Mouse (Mus musculus): ENCODE measurements around the gene Lpin3. TPM values are rescaled to one million over a fixed set of nuclear protein-coding genes. Genes with fewer than 3 reads are reported as not detected.

Gene Lpin3
- polyA plus RNA-seq, 3 experiments from 2014 or later: 0.19 to 0.33 (median 0.24) TPM

DNA sequence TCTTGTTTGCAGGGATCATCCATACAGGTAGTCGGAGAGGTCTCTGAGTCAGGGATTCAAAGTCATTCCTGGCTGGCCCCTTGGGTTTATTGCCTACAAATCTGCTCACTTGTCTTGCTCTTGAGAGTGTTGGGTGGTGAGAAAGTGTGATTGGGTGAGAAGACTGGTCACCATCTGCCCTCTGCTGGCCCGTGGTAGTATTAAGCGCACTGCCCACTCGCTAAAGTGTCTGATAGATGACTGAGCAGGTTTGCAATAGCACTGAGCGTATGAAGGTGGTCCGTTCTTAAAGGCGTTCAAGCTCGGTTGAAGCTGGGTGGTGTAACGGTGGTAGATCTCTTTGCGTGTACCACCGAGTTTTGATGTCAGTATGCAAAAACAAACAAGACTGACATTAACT, 6.8 kb downstream of the Lpin3 start:
- peak; percentile 93 for ATAC-seq

DNA sequence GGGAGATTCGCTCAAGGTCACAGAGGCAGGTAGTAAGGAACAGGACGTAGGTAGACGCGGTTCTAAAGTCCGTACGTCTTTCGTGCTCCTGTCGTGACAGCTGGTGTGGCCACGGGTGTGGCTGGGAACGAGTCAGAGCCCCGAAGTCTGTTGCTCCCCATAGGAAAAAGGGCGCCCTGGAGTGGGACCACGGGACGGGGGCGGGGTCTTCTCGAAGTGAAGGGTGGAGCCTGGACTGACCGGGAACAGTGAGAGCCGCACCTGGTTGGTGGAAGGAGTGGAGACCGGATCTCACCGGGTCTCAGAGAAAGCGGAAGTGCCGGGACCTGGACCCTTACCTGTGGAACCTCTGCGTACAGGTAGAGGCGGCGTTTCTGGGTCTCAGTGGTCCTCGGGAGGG, 7.4 kb downstream of the Lpin3 start:
- ATAC-seq: peak; percentile 45

DNA sequence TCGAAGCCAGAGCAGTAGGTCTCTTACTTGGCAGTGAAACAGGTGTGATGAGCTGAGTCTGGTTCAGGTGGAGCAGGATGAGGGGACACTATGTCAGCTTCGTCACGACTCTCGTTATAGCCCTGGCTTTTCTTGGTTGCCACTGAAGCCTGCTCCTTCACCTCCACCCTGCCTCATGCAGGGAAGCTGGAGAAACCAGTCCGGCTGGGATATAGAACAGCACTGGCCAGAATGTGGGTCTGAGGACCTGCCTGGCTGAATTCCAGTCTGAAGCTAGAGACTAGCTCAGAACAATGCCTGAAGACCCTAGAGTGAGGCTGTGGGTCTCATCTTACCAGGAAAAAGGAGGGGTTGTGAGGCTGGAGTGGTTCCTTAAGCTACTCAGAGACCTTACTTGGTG, 10.6 kb downstream of the Lpin3 start:
- no peak for ATAC-seq

DNA sequence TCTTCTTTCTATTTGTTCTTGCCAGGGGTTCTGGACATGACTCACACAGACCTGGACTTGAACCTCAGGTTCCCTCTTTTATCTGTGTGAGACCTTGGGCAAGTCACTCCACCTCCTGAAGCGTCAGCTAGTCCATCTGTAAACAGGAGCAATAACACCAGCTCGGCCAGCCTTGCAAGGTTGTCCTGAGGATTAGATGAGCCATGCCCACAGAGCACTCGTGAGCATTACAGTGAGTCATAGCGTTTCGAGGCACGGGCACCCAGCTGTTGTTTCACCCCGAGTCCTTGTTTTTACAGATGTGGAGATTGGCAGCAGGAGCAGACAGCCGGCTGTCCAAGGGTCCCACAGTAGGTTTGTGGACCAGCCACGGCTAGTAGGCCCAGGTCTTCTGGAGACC, 11.2 kb downstream of the Lpin3 start:
- ATAC-seq: no peak

DNA sequence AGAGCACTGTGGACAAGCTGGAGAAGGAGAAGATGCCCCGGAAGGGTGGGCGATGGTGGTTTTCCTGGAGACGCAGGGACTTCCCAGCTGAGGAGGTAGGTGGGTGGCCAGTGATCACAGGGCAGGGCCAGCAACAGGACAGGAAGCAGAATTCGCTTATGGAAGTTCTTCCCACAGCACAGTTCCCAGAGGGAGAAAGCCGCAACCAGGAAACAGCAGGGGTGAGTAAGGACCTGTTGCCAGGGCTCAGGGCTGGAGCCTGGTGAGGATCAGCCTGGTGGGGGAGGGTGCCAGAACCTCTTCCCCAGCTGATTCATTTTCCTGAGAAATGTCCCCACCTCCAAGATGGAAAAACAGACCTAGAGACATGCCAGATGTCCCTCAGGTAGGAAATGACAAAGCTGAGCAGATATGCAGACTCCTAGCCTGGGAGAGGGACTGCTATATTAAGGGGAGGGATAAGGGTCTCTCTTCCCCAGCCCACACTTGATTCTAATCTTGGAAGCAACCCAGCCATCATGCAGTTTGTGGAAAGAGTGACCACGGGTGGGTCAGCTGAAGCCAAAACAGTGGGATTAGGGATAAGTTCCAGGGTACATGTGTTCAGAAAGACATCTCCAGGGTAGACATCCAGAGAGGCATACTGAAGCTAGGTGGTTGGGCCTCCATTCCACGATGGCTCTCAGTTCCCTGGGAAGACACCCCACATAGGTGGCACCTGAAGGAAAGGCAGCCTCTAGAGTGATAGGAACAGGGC, 21.4 kb downstream of the Lpin3 start:
- ATAC-seq: no peak

DNA sequence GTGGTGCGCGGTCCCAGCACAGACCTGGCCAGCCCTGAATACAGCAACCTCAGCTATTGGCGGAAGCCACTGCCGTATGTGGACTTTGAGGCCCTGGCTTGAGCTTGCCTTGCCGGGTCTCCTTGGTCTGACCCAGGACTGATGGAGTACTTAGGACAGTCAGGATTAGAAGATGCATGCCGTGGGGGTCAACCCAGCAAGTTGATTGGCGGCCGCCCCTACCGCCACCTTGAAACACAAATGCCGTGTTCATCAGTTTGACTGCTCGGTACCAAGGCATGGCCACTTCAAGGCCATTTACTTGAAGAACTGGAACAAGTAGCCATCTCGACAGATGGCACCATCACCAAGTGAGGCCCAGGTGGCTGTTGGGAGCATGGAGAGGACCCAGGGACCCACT, 24.8 kb downstream of the Lpin3 start:
- ATAC-seq: no peak

DNA sequence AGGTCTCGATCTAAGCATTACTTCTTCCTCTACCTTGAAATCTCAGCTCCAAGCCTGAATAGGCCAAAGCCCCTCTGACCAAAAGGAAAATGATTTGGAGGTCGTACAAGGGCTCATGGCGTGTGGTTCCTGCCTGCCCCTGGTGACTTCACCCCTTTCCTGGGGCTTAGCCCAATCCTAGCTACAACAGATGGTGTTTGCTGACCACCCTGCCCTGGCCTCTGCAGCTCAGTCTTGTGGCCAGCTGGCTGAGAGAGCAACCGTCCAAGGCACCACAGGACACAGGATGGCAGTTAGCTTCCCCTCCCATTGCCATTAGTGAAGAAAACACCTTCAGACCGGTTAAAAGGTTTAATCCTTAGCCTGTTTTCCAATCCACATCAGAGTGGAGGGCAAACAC, 25.6 kb downstream of the Lpin3 start:
- ATAC-seq: no peak

DNA sequence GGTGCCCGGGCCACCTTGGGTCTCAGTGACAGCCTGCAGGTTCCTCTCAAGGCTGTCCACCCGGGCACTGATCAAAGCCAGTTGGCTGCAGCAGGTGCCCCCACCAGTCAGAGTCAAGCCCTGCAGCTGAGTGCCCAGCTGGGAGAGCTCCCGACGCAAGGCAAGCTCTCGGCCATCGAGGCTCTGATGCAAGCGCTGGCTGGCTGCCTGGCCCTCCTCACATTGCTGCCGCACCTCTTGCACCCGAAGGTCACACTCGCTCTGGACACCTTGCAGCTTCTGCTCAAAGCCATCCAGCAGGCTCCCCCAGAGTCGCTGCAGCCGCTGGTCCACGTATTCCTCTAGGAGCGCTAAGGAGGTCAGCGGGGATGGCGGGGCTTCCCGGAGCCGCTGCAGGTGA, 28.1 kb downstream of the Lpin3 start:
- no peak for ATAC-seq

DNA sequence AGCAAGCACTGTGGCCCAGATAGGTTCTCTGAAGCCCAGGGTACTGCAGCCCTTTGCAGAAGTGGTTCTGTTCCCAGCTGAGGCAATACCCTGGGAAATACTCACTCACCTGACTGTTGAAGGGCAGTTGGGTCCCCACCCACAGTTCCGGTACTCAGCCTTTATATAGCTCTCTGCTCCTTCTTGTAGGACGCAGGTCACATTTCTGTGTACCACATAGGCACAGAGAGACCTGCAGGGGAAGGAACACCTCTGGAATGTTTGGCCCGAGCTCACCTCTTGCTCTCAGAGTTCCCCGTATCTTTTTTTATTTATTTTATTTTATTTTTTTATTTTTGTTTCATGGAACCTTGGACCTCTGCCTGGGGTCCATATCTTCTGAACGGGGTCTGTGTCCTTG, 30.2 kb downstream of the Lpin3 start:
- ATAC-seq: no peak

DNA sequence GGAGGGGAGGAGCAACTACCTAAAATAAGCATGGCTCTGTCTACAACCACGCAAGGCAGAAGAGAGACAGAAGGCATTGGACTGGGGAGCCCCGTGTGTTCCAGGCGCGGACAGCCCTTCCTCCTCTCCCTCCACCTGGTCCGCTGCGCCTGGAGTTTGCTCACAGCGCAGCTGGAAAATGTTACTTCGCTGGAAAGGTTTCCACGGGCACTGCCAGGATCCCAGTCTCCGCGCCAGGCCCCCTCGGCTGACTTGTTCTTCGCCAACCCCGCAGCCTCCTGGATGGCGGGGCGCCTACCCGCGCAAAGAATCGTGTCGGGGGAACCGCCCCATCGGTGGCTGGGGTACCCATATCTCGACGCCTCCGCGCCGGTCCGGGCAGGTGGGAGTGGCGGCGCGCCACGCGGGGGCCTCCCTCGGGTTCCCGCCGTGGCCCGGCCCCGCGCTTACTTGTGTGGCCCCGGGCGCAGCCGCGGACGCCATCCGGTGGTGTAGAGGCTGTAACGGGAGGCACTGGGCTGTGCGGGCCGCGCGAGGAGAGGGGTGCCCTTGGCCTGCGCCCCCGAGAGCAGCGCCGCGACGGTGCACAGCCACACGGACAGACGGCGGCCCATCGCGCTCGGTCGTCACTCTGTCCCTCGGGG, 31.2 kb downstream of the Lpin3 start:
- ATAC-seq: no peak

DNA sequence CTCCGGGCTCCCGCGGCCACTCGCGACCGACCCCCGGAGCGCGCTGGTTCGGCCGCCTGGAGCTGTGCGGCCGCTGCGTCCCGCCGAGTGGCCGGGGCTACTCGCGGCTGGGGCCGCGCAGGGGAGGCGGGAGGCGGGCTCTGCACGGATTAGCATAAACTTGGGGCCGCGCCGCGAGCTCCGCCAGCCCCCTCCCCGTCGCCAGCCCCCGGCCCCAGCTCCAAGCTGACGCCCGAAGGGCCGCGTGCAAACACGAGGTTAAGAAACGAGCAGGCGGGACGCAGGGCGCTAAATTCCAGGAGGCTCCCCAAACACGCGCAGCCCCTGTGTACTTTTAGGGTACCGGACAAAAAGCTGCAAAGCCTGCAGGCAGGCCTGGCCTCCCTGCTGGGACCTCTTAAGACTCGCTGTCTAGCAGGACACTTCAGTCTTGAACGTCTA, 31.8 kb downstream of the Lpin3 start, which contains the start of gene Emilin3:
Emilin3 (minus strand) TSS at position 98 of the 441 bp plus-strand sequence.
- ATAC-seq: no peak

DNA sequence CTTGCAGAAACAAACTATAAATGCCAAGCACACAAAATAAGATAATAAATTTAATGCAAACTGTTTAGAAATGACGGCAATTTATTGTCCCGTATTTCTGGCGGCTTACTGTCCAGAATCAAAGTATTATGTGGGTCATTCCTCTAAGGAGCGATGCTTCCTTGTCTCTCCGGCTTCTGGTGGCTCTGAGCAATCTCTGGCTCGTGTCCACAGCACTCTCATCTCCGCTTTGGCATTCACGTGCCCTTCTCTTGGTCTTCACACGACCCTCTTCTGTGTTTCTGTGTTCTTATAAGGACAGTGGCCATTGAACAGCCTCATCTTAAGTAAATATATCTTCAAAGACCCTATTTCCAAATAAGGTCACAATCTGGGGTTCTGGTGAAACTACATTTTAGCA, 34.2 kb downstream of the Lpin3 start:
- no peak for ATAC-seq

DNA sequence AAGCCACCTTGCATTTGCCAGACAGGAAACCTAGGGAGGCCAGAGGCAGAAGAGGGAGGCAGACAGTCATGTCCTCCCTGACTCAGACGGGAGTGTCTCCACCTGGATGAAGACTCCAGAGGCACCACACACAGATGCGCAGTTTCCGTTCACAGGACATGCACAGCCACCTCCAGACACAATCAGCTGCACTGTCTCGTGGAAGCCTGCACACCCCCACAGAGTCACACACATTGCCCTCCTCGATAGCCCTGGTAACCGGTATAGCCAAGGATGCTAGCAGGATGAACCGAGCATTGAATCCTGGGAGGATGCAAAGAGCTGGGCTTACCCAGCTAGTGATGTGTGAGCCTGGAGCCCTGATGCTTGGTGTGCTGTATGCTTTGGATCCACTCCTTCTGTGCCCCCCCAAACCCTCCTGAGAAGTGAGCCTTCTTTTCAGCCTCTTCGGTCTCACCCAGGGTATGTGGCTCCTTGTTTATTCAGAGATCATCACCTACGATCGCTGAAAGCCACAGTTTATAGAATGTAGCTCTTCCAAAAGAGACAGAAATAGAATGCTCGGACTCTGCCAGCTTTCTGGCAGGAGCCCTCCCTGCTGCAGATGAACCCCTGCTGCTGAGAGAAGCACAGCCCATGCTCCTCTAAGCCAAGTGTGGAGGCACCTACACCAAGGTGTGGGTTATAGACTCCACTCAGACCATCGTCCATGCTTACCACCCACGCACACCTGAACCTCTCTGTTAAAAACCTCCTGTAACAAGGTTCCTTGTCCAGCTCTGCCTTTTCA, 35.5 kb downstream of the Lpin3 start:
- ATAC-seq: no peak

DNA sequence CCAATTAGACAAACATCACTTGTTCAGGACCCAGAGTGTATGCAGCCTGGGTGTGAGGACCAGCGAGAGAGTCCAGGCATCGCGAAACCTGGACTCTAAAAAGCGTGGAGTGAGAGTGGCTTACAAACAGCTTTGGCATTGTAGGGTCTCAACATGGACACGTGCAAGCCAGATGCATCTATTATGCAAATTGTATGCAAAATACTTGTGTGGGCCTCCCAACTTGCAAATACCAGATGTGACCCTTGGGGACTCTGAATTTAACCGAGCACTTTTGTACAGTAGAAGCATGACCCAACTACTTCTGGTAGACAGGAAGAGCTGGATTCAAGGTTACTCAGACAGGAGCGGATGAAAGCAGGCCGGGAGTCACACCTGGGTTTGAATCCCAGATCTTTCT, 36.2 kb downstream of the Lpin3 start:
- ATAC-seq: no peak

DNA sequence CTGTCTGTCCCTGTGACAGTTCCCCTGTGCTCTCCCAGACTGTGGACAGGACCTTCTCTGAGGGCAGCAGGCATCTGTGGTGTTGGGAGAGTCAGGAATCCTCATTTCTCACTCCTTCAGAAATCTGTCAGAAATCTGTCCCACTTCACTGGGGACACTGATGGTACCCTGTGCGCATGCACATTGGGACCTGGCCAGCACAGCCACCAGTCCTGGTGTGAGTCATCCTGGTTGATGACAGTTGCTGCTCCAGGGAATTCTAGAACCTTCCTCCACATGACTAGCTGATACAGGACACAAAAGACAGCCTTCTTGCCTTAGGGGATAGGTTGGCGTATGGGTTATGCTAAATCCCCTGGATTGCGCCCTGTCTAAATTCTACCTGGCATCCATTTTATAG, 36.8 kb downstream of the Lpin3 start:
- ATAC-seq: no peak

DNA sequence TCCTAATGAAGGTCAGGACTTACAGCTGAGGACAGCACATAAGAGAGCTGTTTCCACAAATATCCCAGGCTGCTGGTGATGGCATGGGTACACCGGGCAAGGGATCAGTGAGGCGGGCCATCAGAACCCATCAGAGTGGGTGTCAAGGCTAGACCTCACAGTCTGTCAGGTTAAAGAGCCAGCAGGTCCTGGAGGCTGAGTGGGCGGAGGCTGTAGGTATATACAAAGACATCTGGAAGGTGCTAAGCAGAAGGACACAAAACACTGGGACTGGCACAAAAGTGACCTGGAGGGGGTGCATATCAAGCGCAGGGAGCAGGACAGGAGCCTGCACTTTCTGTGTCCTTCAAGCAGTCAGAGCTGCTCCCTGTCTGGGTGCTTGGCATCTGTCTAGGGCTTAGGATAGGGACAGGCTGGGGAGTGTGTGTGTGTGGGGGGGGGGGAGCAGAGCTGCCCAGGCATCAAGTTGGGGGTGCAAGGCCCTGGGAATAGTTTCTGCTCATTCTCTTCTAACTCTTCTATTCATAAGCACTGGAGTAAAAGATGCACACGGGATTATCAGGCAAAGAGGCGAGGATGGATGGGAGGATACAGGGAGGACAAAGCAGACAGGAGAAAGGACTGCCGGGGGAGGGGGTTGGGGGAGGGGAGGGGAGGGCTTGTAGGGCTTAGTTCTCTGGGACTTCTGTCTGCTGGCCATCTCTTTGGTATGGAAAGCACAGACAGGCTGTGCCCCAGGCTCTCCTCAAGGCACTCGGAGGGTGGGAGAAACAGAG, 37.9 kb downstream of the Lpin3 start:
- ATAC-seq: no peak

DNA sequence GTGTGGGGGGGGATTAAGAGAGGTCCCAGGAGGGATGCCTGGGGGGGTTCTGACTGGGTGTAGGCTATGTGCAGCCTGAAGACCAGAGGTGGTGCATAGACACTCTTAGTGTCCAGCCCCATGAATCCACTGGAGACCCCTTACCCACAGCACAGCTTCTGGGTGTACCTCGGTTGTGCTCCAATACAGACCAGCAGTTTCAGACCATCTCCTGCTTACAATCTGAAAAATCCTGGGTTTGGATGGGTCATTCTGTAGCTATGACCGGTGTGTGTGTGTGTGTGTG, 38.4 kb downstream of the Lpin3 start:
- no peak for ATAC-seq

DNA sequence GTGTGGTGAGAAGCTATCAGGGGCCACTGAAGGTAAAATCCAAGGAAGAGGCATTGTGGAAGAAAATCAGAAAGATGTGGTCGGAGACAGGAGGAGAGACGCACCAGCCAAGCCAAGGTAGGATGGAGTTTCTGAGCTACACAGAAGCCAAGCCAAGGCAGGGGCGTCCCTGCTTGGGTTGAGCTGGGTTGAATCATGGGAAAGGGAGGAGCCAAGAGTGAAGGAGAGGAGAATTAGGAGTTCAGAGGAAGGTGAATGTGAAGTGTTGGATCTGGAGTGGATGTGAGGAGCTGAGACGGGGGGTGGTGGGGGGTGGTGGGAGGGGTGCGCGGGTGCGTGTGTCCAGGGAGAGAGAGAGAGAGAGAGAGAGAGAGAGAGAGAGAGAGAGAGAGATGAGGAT, 40.8 kb downstream of the Lpin3 start:
- ATAC-seq: no peak

DNA sequence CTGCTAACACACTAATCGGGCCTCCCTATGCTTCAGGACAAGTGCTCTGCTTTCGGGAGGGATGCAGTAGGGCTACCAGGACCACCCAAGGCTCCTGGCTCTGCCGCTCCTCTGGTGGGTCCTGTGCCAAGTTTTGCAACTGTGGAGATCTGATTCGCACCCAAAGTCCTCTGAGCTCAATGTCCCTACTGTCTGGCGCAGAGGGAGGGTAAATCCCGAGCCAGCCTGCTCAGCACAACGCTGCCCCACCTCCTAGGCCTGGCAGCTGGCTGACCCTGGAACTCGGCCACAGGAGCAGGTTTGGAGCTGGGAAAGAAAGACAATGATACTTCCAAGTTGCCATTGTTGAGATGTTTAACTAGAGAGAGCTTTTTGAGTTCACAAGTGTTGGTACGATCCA, 44.7 kb downstream of the Lpin3 start:
- no peak for ATAC-seq

DNA sequence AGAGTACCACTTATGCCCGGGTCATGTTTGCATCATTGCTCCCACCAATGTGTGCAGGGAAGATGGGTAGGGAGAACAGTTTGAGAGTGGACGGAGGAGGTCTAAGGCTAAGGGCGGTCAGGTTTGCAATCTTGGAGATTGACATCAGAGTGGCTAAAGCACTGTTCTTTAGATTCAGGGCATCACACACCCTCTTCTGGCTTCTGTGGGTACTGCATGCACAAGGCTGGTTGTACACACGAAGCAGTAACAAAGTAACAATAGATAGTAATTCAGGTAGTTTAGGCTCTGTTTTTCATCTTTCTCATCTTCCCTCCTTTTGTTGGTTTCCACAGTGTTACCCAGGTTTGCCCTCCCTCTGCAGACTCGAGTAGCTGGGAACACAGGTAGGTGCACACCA, 50.9 kb downstream of the Lpin3 start:
- no peak for ATAC-seq

DNA sequence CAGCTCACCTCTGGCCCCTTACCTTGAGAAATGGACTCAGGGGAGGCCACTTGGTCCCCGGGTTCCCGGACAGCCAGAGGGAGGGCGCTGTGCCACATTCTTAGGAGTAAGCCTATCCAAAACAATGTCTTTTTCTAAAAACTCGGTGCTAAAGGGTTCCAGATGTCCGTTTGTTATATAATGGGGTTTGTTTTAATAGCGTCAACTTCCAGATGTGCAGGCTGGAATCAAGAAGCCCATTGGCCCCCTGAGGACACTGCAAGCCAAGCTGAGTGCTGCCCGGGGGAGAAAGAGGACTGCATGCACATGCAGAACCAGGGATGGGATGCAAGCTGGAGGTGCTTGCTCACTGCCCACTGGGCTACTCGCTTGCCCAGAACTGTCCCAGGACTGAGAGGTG, 51.9 kb downstream of the Lpin3 start:
- no peak for ATAC-seq

DNA sequence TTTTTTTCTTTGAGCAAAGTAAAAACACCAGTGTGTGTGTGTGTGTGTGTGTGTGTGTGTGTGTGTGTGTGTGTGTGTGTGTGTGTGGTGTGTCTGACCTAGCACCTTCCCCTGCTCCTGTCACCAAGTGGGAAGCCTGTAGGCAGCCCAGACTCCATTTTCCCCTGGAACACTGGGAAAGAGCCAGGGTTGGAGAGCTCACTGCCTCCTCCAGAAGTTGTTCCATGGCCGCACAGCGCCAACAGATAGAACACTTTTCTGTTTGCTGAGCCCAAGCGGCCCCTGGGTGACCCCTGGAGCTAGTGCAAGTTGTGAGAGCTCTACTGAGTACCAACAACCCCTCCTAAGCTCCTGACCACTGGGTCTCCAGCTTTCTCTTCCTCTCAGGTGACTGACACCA, 52.5 kb downstream of the Lpin3 start:
- ATAC-seq: no peak

DNA sequence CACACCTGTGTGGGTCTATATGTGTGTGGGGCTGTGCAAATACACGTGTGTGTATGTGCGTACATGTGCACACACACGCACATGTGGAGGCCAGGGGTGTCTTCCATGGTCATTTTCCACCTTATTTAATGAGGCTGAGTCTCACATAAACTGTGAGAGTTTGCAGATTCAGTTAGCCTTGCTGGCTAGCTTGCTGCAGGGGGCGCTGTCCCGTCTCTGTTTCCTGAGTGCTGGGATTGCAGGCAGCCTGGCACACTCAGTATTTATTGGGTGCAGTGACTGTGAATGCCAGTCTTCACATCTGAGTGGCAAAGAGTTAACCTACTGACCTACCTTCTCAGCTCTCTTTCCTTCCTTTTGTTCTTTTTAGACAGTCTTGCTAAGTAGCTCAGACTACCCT, 53.4 kb downstream of the Lpin3 start:
- ATAC-seq: no peak

Data from inflammation-experienced regulatory T-cells, adult 6 months (primary cell).